Mouse (Mus musculus): ENCODE data around the gene Tm4sf5.
"Not testable (repeated sequence)": the region's sequence is repeated elsewhere in the genome, so short reads cannot be mapped to it uniquely, and the experiment has no call there.

The Tm4sf5 gene

DNA sequence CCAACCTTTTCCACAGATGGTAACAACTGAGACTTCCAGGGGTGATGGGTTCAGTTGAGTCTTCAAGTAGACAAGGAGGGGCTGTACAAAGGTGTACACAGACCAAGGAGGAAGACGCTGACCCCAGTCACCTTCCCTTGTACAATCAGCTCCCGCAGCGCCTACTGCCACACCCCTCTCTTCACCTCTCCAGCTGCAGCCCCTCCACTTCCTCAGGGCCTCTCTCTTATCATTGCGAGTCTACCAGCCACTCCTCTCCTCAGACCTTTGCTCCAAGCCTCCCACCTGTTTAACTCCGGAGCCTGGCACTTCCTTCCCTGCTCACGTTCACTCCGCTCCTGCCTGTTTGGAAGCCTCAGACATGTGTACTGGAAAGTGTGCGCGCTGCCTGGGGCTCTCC, at the start of gene Tm4sf5:
Tm4sf5 (plus strand) TSS at position 275 of the 400 bp plus-strand sequence.
- DNase-seq (ENCODE audit: low read depth, low spot score), result no peak

DNA sequence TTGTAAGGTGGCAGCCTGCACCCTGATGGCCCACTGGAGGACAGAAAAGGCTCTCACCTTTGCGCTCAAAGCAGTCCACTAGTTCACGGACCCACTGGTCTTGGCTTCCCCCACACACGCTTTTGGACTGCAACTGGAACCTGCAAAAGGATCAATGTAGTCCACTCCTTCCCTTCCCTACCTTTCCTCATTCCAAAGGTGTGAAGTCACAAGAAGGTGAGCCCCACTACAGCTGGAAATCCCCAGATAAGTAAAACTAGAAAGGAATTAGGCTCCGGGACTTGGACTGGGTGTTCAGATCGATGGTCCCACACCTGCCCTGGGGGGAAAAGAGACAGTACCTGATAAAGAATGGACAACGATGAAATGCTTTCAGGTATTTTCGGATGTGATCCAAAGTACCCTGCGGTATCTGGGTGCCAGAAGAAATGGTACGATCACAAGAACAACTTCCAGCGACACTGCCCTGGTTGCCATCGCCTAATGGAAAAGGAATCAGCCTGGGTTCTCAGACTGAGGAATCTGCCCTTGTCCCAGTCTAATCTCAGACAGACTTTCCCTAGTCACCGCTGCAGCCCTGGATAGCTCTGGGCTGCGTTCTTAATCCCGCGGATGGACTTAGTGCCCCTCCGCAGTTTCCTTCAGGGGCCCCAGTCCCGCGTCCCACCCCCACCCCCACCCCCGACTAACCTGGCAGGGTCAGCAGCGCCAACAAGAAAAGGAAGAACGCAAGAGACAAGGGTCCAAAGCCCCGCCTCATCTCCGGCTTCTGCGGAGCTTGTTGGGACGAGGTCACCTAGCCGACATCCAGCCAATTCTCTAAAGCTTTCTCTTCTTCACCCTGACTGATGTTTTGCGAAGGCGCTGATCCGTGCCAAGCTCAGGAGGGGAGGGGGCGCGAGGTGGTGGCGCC, 46.1 kb upstream of the Tm4sf5 start, which contains the start of gene Zmynd15:
Zmynd15 (plus strand) TSS at position 746 of the 913 bp plus-strand sequence.
- peak; percentile 16 for DNase-seq (ENCODE audit: low read depth, low spot score)

GRCm38 (mm10) chr11:70459601-70460101, 45.4 kb upstream of the Tm4sf5 start, which contains the start of gene Cxcl16:
Gene Cxcl16, minus strand, starts transcription at chr11:70459984.
- no peak for DNase-seq (ENCODE audit: low read depth, low spot score)

DNA sequence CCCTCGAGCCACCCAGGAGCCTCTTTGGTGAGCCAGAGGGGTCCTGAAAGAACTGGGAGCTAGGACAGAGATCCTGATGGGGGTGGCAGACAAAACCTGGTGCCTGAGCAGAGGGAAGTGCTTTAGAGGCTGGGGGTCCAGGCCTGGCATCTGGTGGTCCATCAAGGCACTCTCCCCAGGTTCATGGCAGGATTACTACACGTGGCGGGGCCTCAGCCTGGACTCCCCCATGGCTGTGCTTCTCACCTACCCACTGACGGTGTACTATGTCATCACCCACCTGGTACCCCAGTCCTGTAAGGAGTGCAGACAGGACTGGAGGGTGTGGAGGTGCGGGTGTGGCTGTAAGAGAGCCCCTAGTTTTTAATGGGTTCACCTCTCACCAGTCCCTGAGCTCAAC, 41.1 kb upstream of the Tm4sf5 start:
- DNase-seq (ENCODE audit: low read depth, low spot score), result no peak

DNA sequence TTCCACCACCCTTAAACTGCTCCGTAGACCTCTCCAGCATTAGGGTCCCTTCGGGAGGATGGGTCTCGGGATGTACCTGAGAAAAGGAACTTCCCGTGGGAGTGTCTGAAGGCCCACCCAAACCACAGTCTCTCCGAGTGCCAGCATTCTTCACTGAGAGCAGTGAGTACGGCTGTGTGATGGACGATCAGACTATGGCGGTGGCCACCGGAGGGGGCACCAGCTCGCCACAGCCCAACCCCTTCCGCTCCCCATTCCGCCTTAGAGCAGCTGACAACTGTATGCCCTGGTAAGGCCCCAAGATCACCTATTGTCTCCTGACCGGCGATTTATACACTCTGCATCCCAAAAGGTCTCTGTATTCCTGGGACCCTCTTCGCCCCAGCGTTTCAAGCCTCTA, 39.8 kb upstream of the Tm4sf5 start:
- no peak for DNase-seq (ENCODE audit: low read depth, low spot score)

DNA sequence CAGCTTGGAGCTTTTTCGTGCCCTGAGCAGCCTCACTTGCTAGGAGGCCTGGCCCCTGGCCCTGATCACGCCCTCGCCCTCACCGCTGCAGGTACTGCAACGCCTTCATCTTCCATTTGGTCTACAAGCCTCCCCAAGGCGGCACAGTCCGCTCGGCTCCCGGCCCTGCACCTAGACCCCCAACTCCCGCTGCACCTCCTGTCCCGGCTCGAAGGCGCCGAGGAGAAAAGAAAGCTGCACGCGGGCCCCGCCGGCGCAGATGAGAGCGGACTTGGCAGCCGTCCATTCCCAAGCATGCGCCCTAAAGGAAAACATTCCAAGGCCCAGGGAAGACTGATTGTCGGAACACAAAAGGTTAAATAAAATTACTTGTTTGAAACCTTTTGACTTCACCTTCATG, 39.2 kb upstream of the Tm4sf5 start:
- DNase-seq (ENCODE audit: low read depth, low spot score), result no peak

DNA sequence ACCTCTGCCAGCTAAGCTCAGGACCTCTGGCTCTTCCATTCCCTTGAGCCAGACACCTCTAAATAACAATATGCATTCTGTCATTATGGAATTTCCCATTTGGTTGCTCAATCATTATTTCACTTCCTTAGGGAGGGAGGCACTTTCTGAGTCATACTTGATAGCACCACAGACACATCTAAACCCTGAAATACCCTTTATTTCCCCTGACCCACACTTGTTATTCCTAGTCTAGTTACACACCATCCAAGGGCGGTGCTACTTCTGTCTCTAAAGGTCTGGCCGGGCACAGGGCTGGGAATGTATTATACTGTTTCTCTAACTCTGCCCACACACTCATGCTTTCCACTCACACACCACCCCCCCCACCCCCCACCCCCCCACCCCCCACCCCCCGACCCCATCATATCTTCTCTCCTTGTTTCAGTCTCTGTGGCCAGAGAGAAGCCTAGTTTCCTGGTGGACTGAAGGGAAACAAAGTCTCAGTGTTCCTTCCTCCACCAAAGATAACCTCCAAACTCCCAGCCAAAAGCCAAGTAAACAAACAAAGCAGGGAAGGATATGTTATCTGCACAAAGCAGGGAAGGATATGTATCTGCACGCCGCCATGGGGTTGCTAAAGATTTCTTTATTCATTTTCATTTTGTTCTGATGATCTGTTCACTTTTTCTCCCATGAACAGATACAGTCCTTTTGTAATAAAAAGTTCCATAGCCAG, 37.0 kb upstream of the Tm4sf5 start:
- no peak for DNase-seq (ENCODE audit: low read depth, low spot score)

- no peak for DNase-seq (ENCODE audit: low read depth, low spot score)
Measured at GRCm38 (mm10) chr11:70469764-70470163, 35.3 kb upstream of the Tm4sf5 start.

DNA sequence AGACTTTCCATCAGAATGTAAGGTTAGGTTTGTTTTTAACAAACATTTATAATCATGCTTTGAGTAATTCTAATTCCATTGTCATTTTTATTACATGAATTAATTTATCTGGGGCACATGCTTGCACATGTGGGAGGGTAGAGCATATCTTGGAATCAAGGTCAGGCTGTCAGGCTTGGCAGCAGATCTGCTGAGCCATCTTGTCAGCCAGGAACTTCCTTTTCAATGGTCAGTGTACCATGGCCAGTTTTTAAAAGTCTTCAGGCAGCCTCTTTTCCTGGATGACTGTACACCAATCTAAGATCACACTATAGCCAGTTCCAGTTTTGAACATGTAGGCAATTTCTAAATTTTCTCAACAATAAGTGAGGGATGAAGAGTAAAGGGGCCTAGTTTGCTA, 32.3 kb upstream of the Tm4sf5 start:
- no peak for DNase-seq (ENCODE audit: low read depth, low spot score)

DNA sequence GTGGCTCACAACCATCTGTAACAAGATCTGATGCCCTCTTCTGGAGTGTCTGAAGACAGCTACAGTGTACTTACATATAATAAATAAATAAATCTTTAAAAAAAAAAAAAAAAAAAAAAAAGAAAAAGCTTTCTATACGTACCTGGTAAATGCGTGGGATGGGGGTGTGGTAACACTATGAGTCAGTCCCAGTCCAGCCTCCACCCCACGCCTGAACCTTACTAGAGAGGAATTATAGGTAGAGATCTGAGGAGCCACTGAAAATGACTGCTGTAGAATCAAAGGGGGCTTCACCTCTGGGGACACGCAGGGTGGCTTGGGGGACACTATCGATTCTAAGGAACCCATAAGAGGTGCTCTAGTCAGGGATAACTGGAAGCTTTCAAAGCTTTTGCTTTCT, 31.8 kb upstream of the Tm4sf5 start:
- not testable (repeated sequence) for DNase-seq (ENCODE audit: low read depth, low spot score)

GRCm38 (mm10) chr11:70474872-70475534, 30.0 kb upstream of the Tm4sf5 start:
- DNase-seq (ENCODE audit: low read depth, low spot score), result no peak

DNA sequence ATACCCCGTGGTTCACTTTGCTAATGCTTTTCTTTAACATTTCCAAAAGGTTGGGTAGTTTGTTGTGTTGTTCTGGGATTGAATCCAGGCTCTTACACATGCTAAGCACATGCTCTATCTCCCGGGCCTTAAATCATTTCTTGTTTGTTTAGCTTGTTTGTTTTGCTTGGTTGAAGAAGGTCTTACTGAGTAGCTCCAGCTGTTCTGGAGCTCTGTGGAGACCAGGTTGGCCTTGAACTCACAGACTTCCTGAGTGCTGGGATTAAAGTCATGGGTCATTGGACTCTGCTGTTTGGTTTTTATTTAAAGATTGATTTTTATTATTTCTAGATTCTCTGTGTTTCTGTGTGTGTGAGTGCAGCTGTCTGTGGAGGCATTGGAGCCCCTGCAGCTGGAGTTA, 19.5 kb upstream of the Tm4sf5 start:
- no peak for DNase-seq (ENCODE audit: low read depth, low spot score)

- DNase-seq (ENCODE audit: low read depth, low spot score), result no peak
Measured at GRCm38 (mm10) chr11:70487816-70488215, 17.2 kb upstream of the Tm4sf5 start.

- DNase-seq (ENCODE audit: low read depth, low spot score), result no peak
Measured at GRCm38 (mm10) chr11:70489138-70489537, 15.9 kb upstream of the Tm4sf5 start.

DNA sequence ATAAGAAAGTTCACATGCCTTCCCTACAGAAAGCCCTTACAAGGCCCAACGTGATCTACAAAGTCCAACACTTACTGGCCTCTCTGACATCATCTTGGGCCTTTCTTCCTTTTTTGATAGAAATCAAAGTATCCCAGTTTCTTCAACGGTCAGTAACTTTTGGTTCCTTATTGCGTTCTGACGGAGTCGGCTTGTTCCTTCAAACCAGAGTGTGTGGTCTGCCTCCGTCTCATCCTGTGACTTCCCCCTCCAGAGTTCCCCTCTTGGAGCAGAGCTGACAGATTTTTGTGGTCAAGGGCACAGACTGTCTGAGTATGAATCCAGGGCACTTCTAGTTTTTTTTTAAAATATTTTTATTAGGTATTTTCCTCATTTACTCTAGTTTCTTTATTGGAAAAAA, 15.4 kb upstream of the Tm4sf5 start:
- DNase-seq (ENCODE audit: low read depth, low spot score), result no peak

DNA sequence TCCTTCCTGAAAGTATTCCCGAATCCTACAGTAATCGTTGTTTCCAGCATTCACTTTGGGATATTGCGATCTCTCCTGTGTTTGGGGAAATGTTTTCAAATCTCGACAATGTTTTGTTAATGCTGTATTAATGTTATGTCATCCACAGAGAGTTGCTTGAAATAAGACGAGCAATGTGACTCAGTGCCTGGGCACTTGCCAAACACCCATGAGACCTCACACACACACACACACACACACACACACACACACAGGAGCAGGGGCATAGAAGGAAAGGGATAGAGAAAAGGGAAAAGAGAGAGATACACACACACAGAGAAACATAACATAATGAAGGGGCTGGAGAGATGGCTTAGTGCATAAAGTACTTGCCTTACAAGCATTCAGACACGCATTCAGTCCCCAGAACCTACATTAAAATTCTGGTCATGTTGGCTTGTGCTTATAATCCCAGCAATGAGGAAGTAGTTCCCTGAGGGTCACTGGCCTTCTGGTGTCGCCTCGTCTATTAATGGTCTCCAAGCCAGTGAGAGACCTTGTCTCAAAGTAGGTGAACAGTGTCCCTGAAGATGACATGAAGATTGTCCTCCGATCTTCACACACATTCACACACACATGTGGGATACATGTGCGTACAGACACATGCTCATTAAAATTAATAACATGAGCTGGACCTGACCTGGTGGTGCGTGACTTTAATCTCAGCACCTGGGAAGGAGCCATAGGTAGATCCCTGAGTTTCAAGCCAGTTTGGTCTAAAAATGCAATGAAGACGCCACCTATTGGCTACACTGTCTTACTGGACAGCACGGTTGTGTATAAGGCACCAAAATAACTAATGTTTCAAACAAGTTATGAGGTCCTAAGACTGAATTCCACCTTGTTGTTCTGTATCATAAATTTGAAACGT, 5.2 kb upstream of the Tm4sf5 start:
- DNase-seq (ENCODE audit: low read depth, low spot score), result no peak

DNA sequence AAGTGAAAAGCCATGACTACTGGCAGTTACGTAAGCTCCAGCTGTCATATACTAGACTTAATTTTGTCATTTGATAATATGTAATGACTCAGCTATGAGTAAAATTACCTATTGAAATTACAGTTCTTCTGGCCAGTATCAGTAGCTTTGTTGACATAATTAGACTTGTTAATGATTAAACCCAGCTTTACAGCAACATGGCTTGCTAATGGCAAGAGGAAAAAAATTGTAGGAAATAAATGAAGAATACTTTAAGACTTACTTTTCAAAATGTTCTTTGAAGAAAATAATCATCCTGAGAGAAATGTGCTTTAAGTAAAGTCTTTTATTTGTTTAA, 4.6 kb upstream of the Tm4sf5 start:
- DNase-seq (ENCODE audit: low read depth, low spot score), result no peak

GRCm38 (mm10) chr11:70502018-70502417, 3.0 kb upstream of the Tm4sf5 start:
- DNase-seq (ENCODE audit: low read depth, low spot score), result no peak

- DNase-seq (ENCODE audit: low read depth, low spot score), result peak; percentile 54
Measured at GRCm38 (mm10) chr11:70506385-70506784, 1.3 kb downstream of the Tm4sf5 start.

DNA sequence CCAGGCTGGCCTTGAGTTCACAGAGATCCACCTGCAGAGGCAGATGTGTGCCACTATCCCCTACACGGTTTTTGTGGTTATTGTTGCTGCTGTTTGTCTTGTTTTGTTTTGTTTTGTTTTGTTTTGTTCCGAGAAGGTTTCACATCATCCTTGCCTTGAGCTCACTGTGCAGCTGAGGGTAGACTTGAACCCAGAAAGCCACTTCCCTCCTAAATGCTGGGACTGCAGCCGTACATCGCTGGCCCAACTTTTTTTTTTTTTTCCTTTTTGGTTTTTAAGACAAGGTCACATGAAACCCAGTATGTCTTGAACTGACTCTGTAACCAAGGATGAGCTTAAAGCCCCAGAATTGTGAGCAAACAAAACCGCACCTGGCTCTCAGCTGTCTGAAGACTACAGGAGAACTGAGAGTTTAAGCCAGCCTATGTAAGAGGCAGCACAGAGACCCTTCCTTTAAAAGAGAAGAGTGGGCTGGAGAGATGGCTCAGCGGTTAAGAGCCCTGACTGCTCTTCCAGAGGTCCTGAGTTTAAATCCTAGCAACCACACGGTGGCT, 2.0 kb downstream of the Tm4sf5 start:
- DNase-seq (ENCODE audit: low read depth, low spot score), result no peak
